In the genomic region with DNA sequence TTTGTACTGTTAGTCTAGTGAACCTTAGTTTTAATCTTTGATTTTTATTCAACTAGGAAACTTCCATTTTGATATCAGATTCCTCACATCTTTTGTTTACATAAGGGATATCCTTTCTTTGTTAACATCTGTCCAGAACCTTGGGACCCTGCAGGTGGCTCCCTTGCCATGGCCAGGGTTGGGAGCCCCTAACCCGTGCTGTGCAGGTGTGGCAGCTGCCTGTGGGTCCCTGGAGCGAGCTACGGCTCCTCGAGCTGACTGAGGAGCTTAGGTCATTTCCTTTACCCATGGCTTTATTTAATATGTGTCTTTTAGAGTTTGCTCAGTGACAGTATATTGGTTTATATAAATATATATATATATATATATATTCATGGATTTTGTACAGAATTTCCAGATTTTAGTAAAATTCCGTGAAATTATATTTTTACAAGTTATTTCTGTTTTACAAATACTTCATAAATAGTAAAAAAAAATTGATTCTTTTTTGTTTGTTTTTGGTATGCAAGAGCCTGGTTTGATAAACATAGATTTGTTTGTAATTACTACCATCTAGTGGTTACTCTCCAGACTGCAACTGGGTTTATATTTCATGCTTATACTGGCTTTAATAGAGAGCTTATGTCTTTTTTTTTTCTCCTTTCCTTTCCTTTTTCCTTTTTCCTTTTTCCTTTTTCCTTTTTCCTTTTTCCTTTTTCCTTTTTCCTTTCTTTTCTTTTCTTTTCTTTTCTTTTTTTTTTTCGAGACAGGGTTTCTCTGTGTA, we compare ENCODE assay signal across 8 mouse cellular contexts. TPM values are rescaled to one million over a fixed set of nuclear protein-coding genes. Genes with fewer than 3 reads are reported as not detected.
DNase-seq lines count a peak whose midpoint lies in the region; ATAC-seq and TF ChIP-seq lines count a peak whose summit lies in the region.

No protein-coding gene starts in this region.

- H3K36me3 ChIP-seq in embryonic facial prominence, embryonic 11.5 days (replicated peaks; ENCODE audit: control insufficient read depth, insufficient read depth, low read depth, low read length) = no peaks in the 10 kb centered on the region
- peaks cover 34% of the 10 kb centered on the region for H3K36me3 ChIP-seq in embryonic facial prominence, embryonic 10.5 days (replicated peaks)
- H3K36me3 ChIP-seq in lung, postnatal 0 days (ENCODE audit: insufficient read depth, low read length) = peaks cover 6% of the 10 kb centered on the region; the same call in 1 of the 2 replicates
- H3K36me3 ChIP-seq in forebrain, embryonic 16.5 days (ENCODE audit: control insufficient read depth, insufficient read depth) = no peaks in the 10 kb centered on the region
- peaks cover 15% of the 10 kb centered on the region; the same call in 1 of the 2 replicates for H3K36me3 ChIP-seq in midbrain, postnatal 0 days (ENCODE audit: insufficient read depth, low read length)

- no peak overlapping the region for H3K4me2 ChIP-seq in embryonic facial prominence, embryonic 11.5 days (ENCODE audit: low read depth, low read length)
- H3K4me2 ChIP-seq in lung, postnatal 0 days (replicated peaks; ENCODE audit: low read depth, low read length) = no peak overlapping the region
- H3K4me2 ChIP-seq in forebrain, embryonic 16.5 days (ENCODE audit: low read length) = no peak overlapping the region
- no peak overlapping the region for H3K4me2 ChIP-seq in midbrain, postnatal 0 days (ENCODE audit: low read depth, low read length, poor library complexity, severe bottlenecking)

- H3K9ac ChIP-seq in embryonic facial prominence, embryonic 11.5 days (replicated peaks; ENCODE audit: low read length) = no peak overlapping the region
- no peak overlapping the region for H3K9ac ChIP-seq in lung, postnatal 0 days (replicated peaks; ENCODE audit: low read depth)
- no peak overlapping the region for H3K9ac ChIP-seq in forebrain, embryonic 16.5 days (replicated peaks; ENCODE audit: low read depth, low read length)
- H3K9ac ChIP-seq in midbrain, postnatal 0 days (replicated peaks; ENCODE audit: low read length, poor library complexity, severe bottlenecking) = no peak overlapping the region

- no peak for TF ChIP-seq EP300 in lung, postnatal 0 days (IDR thresholded peaks at IDR 0.05)

- DNase-seq in embryonic facial prominence, embryonic 11.5 days (ENCODE audit: low spot score) = peak; percentile 85
- no peak for DNase-seq in embryonic facial prominence, embryonic 10.5 days (ENCODE audit: low spot score)
- DNase-seq in lung, postnatal 0 days (ENCODE audit: low spot score) = peak; percentile 68
- DNase-seq in lung, adult 18-20 months = no peak
- peak; percentile 84 for DNase-seq in midbrain, postnatal 0 days (ENCODE audit: low spot score)
- DNase-seq in frontal cortex, postnatal 36 days (ENCODE audit: low spot score in 2 of 2) = no peak
- no peak for DNase-seq in ovary, postnatal 14 days (ENCODE audit: low spot score)

- 0 out of 2 replicates have a peak, but pooled peaks have one; percentile 52 for ATAC-seq in embryonic facial prominence, embryonic 11.5 days (replicated peaks; ENCODE audit: insufficient number of reproducible peaks, low FRiP score, low TSS enrichment, low read depth)
- no peak for ATAC-seq in lung, postnatal 0 days
- peak; percentile 61 for ATAC-seq in forebrain, embryonic 16.5 days
- ATAC-seq in midbrain, postnatal 0 days (ENCODE audit: low FRiP score) = 0 out of 2 replicates have a peak, but pooled peaks have one; percentile 56

- no peak overlapping the region for H3K27ac ChIP-seq in embryonic facial prominence, embryonic 11.5 days (replicated peaks; ENCODE audit: low read depth, low read length)
- H3K27ac ChIP-seq in embryonic facial prominence, embryonic 10.5 days (replicated peaks) = no peak overlapping the region
- H3K27ac ChIP-seq in lung, postnatal 0 days (ENCODE audit: low read length) = no peak overlapping the region
- H3K27ac ChIP-seq in forebrain, embryonic 16.5 days (ENCODE audit: low read length) = no peak overlapping the region
- no peak overlapping the region for H3K27ac ChIP-seq in midbrain, postnatal 0 days (ENCODE audit: low read depth, low read length)

- TF ChIP-seq CTCF in lung, postnatal 0 days (IDR thresholded peaks at IDR 0.05) = peak; percentile 62
- TF ChIP-seq CTCF in midbrain, postnatal 0 days (IDR thresholded peaks at IDR 0.05) = peak; percentile 79

- WGBS in embryonic facial prominence, embryonic 11.5 days = 51% methylated on average over 6 of the region's 6 CpGs
- 58% methylated on average over 6 of the region's 6 CpGs for WGBS in embryonic facial prominence, embryonic 10.5 days
- WGBS in lung, postnatal 0 days = 50% methylated on average over 6 of the region's 6 CpGs
- WGBS in forebrain, embryonic 16.5 days = 60% methylated on average over 6 of the region's 6 CpGs
- WGBS in midbrain, postnatal 0 days = 63% methylated on average over 6 of the region's 6 CpGs

- H3K27me3 ChIP-seq in embryonic facial prominence, embryonic 11.5 days (ENCODE audit: control insufficient read depth, insufficient read depth, low read length) = no peaks in the 10 kb centered on the region
- H3K27me3 ChIP-seq in embryonic facial prominence, embryonic 10.5 days (replicated peaks; ENCODE audit: low read depth, poor library complexity, severe bottlenecking) = no peaks in the 10 kb centered on the region
- no peaks in the 10 kb centered on the region for H3K27me3 ChIP-seq in lung, postnatal 0 days (replicated peaks; ENCODE audit: insufficient read depth, low read length)
- no peaks in the 10 kb centered on the region for H3K27me3 ChIP-seq in forebrain, embryonic 16.5 days (replicated peaks; ENCODE audit: control insufficient read depth, insufficient read depth, low read length)
- H3K27me3 ChIP-seq in midbrain, postnatal 0 days (ENCODE audit: insufficient read depth, low read length) = no peaks in the 10 kb centered on the region

- H3K9me3 ChIP-seq in embryonic facial prominence, embryonic 11.5 days (replicated peaks; ENCODE audit: control insufficient read depth, low read length) = no peaks in the 10 kb centered on the region
- no peaks in the 10 kb centered on the region for H3K9me3 ChIP-seq in embryonic facial prominence, embryonic 10.5 days
- no peaks in the 10 kb centered on the region for H3K9me3 ChIP-seq in lung, postnatal 0 days (ENCODE audit: low read length)
- H3K9me3 ChIP-seq in forebrain, embryonic 16.5 days (ENCODE audit: control insufficient read depth, low read length) = no peaks in the 10 kb centered on the region
- no peaks in the 10 kb centered on the region for H3K9me3 ChIP-seq in midbrain, postnatal 0 days (ENCODE audit: low read length)

- no peak overlapping the region for H3K4me3 ChIP-seq in embryonic facial prominence, embryonic 11.5 days (ENCODE audit: low read depth, low read length)
- no peak overlapping the region for H3K4me3 ChIP-seq in embryonic facial prominence, embryonic 10.5 days
- H3K4me3 ChIP-seq in lung, postnatal 0 days (ENCODE audit: low read depth, low read length) = no peak overlapping the region
- H3K4me3 ChIP-seq in forebrain, embryonic 16.5 days (replicated peaks; ENCODE audit: low read length) = no peak overlapping the region
- no peak overlapping the region for H3K4me3 ChIP-seq in midbrain, postnatal 0 days (ENCODE audit: low read depth, low read length)

- H3K4me1 ChIP-seq in embryonic facial prominence, embryonic 11.5 days (ENCODE audit: control insufficient read depth, insufficient read depth, low read length) = no peaks in the 10 kb centered on the region
- 0 out of 2 replicates have a peak, but pooled peaks cover 2% of the 10 kb centered on the region for H3K4me1 ChIP-seq in embryonic facial prominence, embryonic 10.5 days
- no peaks in the 10 kb centered on the region for H3K4me1 ChIP-seq in lung, postnatal 0 days (ENCODE audit: insufficient read depth, low read depth, low read length)
- no peaks in the 10 kb centered on the region for H3K4me1 ChIP-seq in forebrain, embryonic 16.5 days (replicated peaks; ENCODE audit: control insufficient read depth, insufficient read depth, low read length)
- no peaks in the 10 kb centered on the region for H3K4me1 ChIP-seq in midbrain, postnatal 0 days (ENCODE audit: insufficient read depth, low read length)

RNA-seq across cellular contexts. Expression of a gene that starts 37.6 kb away (rescaled TPM):
- polyA plus RNA-seq in embryonic facial prominence, embryonic 11.5 days (2014; fragmentation: Nextera tagmentation; extraction: Ambion mirVana) = 64.5 and 65.3 TPM in 2 replicates
- polyA plus RNA-seq in embryonic facial prominence, embryonic 10.5 days (2016; fragmentation: Nextera tagmentation; extraction: Ambion mirVana) = 42.7 and 43.2 TPM in 2 replicates
- 76.7 and 81.0 TPM in 2 replicates for polyA plus RNA-seq in lung, postnatal 0 days (2015; fragmentation: Nextera tagmentation; extraction: Ambion mirVana)
- polyA plus RNA-seq in forebrain, embryonic 16.5 days (2015; fragmentation: Nextera tagmentation; extraction: Ambion mirVana) = 78.6 and 82.4 TPM in 2 replicates
- 158 TPM in 2 replicates for total RNA-seq in midbrain, postnatal 0 days (2014; rRNA removed)
- 113 and 121 TPM in 2 replicates for polyA plus RNA-seq in midbrain, postnatal 0 days (2015; fragmentation: Nextera tagmentation; extraction: Ambion mirVana)

Comparison
In these comparisons a context has a peak if more than half of its experiments do, and no peak if none do; other contexts are left out.
1. DNase-seq: peak in embryonic facial prominence, embryonic 11.5 days (single experiment), lung, postnatal 0 days (single experiment) and midbrain, postnatal 0 days (single experiment); none in embryonic facial prominence, embryonic 10.5 days (single experiment), lung, adult 18-20 months (0 of 2), frontal cortex, postnatal 36 days (0 of 2) and ovary, postnatal 14 days (single experiment).